Mouse (Mus musculus) ES-E14 (cell line): ENCODE measurements at regions not wholly inside any gene's neighbourhood (a gene's known extent, or its start where the extent isn't known, plus 50 kb on each side); places are given as distances from the start of the nearest gene placed in this dataset.

Experiments
- DNase-seq: peaks from one replicate; pipeline ENCODE4 v3.0.0-alpha.2; 2013; ENCODE audit warnings: low read depth, low spot score
- H3K27ac ChIP-seq: 2 replicates; pipeline ENCODE4 v1.5.1; 2012; ENCODE audit warnings: low read depth, mild to moderate bottlenecking, low read length, moderate library complexity, mixed read lengths; ENCODE audit not compliant: poor library complexity, insufficient read depth, severe bottlenecking
- H3K36me3 ChIP-seq: 2 replicates; pipeline ENCODE4 v1.6.1; 2012; ENCODE audit warnings: mild to moderate bottlenecking, low read length, moderate library complexity, mixed read lengths; ENCODE audit not compliant: control insufficient read depth, poor library complexity, insufficient read depth, severe bottlenecking
- H3K4me1 ChIP-seq, 2 experiments: fragments of 150-350 bp in 1 of 2; sonication (generic) in 1 of 2; 2 replicates each; pipeline ENCODE4 v1.6.1; 2012; ENCODE audit warnings: low read length in 2 of 2, mild to moderate bottlenecking in 1 of 2, mixed read lengths in 1 of 2; ENCODE audit not compliant: control insufficient read depth in 2 of 2, insufficient read depth in 2 of 2, poor library complexity in 1 of 2
- H3K4me3 ChIP-seq, 2 experiments: fragments of 150-350 bp in 1 of 2; sonication (generic) in 1 of 2; 2 replicates each; pipeline ENCODE4 v1.5.1; 2012; ENCODE audit warnings: low read length in 2 of 2, low read depth in 1 of 2, mild to moderate bottlenecking in 1 of 2, mixed read lengths in 1 of 2; ENCODE audit not compliant: insufficient read depth in 1 of 2, poor library complexity in 1 of 2, severe bottlenecking in 1 of 2
- H3K9ac ChIP-seq: 2 replicates; pipeline ENCODE4 v1.6.1; 2012; ENCODE audit warnings: low read depth, mild to moderate bottlenecking, low read length, mixed read lengths; ENCODE audit not compliant: poor library complexity, insufficient read depth, severe bottlenecking
- H3K9me3 ChIP-seq: fragments of 150-350 bp; sonication (generic); 2 replicates; pipeline ENCODE4 v1.6.1; 2012; ENCODE audit warnings: low read depth, mild to moderate bottlenecking, low read length; ENCODE audit not compliant: control insufficient read depth, insufficient read depth
- CHD2 ChIP-seq: IDR thresholded peaks from 2 replicates; pipeline ENCODE4 v1.6.1; 2014; ENCODE audit warnings: mild to moderate bottlenecking, low read depth, low read length, inconsistent platforms
- HCFC1 ChIP-seq: IDR thresholded peaks from 2 replicates; pipeline ENCODE4 v1.6.1; 2012; ENCODE audit warnings: low read length, inconsistent platforms, borderline replicate concordance; ENCODE audit not compliant: insufficient read depth
- MAFK ChIP-seq: IDR thresholded peaks from 2 replicates; pipeline ENCODE4 v1.6.1; 2014; ENCODE audit warnings: mild to moderate bottlenecking, low read depth, low read length, inconsistent platforms; ENCODE audit not compliant: insufficient read depth
- ZC3H11A ChIP-seq: IDR thresholded peaks from 2 replicates; pipeline ENCODE4 v1.6.1; 2012; ENCODE audit warnings: low read depth, mild to moderate bottlenecking, inconsistent platforms, low read length, borderline replicate concordance
- ZNF384 ChIP-seq: IDR thresholded peaks from 2 replicates; pipeline ENCODE4 v1.6.1; 2012; ENCODE audit warnings: low read depth, low read length, inconsistent platforms
- in situ Hi-C, 2 experiments: fragments of 600-800 bp; cut with MboI; formaldehyde crosslinking; loops; one replicate each; pipeline ENCODE4 v1.15.1; 2025; ENCODE audit warnings: low sequenced_read_pairs in 2 of 2, inconsistent platforms in 1 of 2; ENCODE audit not compliant: unreplicated experiment in 2 of 2

GRCm38 (mm10) chr10:46374646-46375045 is 797.0 kb downstream of the Hace1 start:
- Histone ChIP-seq H3K36me3 (no peaks in the 10 kb centered on the region), H3K4me1 (no peaks in the 10 kb centered on the region), H3K9ac (no peak overlapping the region), H3K4me3 (no peak overlapping the region), H3K9me3 (no peaks in the 10 kb centered on the region), H3K27ac (no peak overlapping the region)
- in situ Hi-C loops: no loop called here
- no peak for DNase-seq
- TF ChIP-seq MAFK (peak; percentile 83), ZNF384 (no peak)

GRCm38 (mm10) chr10:46397089-46397488 is 819.5 kb downstream of the Hace1 start:
- Histone ChIP-seq H3K4me3 (no peak overlapping the region), H3K27ac (no peak overlapping the region), H3K4me1 (no peaks in the 10 kb centered on the region), H3K36me3 (no peaks in the 10 kb centered on the region), H3K9ac (no peak overlapping the region), H3K9me3 (no peaks in the 10 kb centered on the region)
- DNase-seq: no peak
- in situ Hi-C loops: no loop called here
- TF ChIP-seq CHD2: no peak
- no peak for TF ChIP-seq MAFK
- TF ChIP-seq HCFC1: no peak
- no peak for TF ChIP-seq ZC3H11A
- no peak for TF ChIP-seq ZNF384

- H3K27ac ChIP-seq: no peak overlapping the region
Observed at GRCm38 (mm10) chr10:46403883-46404282, 826.3 kb downstream of the Hace1 start.

More at GRCm38 (mm10) chr10:46403883-46404282, 826.3 kb downstream of the Hace1 start:
- TF ChIP-seq MAFK (no peak), ZNF384 (no peak), ZC3H11A (no peak), CHD2 (no peak), HCFC1 (no peak)
- Histone ChIP-seq H3K4me3 (no peak overlapping the region), H3K9ac (no peak overlapping the region), H3K36me3 (no peaks in the 10 kb centered on the region), H3K9me3 (no peaks in the 10 kb centered on the region), H3K4me1 (no peaks in the 10 kb centered on the region)
- no peak for DNase-seq
- in situ Hi-C loops: no loop called here
